Mouse (Mus musculus): Measurements from ENCODE around the gene Fbln1.
"Not testable (repeated sequence)": the region's sequence is repeated elsewhere in the genome, so short reads cannot be mapped to it uniquely, and the experiment has no call there.

Gene Fbln1

DNA sequence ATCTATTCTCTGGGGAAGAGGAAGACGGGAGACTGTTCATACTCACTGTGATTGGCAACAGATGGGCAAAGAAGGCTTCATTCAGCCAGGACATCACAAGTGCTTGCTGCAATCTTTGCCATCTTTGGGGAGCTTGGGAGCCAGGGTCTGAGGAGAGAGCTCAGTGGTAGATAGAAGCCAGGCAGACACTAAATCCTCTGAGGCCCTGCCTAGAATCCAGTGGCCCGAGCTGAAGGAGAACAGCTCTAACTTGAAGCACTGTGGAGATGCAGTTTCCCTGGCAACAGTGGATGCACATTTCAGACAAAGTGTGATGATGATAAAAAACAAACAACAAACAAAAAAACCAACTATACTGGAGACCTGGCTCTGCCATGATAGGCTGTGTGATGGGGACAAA, 90.2 kb downstream of the Fbln1 start:
- no peak for DNase-seq (ENCODE audit: low spot score)

DNA sequence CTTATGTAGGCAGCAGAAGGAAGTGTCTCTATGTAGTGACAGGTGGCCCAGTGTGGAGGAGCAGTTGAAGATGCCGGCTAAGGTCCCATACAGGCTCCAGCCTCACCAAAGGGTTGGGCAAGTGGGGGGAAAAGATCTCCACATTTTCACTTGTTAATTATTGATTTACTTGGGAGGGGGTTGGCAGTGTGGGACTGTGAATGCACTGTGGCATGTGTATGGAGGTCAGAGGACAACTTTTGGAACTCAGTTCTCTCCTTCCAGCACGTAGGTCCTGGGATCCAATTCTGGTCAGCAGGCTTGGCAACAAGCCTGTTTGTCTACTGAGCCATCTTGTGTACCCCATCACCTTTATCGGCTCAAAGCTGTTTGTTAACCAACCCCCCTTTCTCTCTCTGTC, 90.8 kb downstream of the Fbln1 start:
- DNase-seq (ENCODE audit: low spot score), result no peak

DNA sequence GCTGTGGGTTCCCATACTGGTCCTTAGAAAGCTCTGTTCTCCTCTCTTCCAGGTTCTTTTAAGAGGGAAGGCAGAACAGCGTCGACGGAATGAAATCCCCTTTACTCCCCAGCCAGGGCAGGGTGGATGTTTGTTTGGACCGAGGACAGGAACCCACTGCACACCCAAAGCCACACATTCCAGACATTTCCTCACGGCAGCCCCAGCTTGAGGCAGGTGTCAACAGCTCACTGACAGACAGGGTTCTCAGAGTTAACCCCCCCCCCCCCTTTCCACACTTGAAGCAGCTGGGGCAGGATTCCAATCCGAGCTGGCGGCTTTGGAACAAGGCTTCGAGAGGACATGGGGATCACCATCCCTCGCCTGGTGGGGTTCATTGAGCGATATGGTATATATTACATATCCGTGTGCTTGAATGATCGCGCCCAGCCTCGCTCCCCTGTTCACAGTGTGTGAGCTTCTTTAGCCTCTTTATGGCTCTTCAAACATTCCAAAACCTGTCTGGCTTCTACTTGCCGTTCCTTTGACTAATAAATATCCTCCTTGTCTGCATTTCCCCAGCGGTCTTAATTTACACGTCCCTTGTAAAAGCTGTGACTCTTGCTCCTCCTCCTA, 92.5 kb downstream of the Fbln1 start:
- DNase-seq (ENCODE audit: low spot score), result no peak

DNA sequence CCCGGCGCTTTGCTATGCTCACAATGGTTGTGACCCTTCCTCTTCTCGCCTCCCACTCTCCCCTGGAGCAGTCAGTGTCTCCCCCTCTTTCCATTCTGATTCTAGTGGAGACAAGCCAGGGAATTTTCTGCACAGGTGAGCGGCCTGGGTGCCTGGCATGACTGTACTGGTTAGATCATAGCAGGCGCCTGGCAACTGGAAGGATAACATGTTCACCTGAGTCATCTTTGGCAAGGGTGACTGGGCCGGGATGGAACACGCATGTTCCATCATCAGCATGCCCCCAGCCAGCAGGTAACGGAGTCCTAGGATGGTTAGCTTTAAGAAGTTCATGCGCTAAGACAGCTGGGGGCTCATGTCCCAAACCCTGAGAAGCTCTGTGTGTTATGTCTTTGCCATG, 93.2 kb downstream of the Fbln1 start:
- DNase-seq (ENCODE audit: low spot score), result no peak

DNA sequence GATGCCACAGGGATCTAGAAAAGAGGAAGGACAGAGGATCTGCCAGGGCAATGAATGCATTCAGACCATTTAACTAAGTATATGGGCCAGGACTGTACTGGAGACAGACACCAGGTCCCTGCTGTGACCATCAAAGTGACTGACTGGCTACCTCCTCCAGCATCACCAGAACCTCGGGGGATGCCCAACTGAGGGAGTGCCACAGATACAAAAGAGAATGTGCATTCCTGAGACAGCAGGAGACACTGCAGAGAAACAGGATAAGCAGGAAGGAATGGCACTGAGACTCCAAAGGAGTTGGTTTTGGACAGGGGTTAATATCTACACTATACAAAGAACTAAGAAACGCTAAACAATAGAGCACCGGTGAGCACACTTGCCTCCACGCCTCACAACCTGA, 97.5 kb downstream of the Fbln1 start:
- DNase-seq (ENCODE audit: low spot score), result no peak

- no peak for DNase-seq (ENCODE audit: low spot score)
Measured at GRCm38 (mm10) chr15:85303976-85304375, 98.2 kb downstream of the Fbln1 start.

GRCm38 (mm10) chr15:85307061-85307660, 101.4 kb downstream of the Fbln1 start:
- no peak for DNase-seq (ENCODE audit: low spot score)

DNA sequence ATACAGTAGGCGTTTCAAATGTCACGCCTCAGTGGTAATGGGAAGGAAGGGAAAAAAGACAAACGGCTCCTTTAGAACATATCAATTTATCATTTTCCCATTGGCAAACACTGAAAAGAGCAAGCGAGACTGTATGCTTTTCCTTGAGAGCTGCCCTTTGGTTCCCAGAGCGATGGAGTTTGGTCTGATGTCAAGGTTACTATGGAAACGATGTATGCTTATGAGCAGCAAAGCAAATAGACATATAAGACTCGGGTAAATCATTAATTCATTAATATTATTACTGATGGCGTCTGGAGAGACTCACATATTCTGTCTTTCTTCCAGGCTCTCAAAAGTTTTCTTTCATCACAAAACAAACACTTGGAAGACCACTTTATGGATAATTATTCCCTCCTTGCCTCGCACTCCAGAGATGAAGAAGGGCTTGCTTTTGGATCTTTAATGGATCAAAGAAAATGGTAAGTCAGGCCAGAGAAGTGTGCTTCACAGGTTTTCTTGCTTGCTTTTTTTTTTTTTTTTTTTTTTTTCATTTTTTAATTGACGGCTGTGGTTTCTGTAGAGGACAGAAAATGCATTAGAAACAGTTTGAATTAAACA, 105.4 kb downstream of the Fbln1 start:
- DNase-seq (ENCODE audit: low spot score), result no peak

- DNase-seq (ENCODE audit: low spot score), result peak; percentile 87
Measured at GRCm38 (mm10) chr15:85315378-85316025, 109.8 kb downstream of the Fbln1 start.

DNA sequence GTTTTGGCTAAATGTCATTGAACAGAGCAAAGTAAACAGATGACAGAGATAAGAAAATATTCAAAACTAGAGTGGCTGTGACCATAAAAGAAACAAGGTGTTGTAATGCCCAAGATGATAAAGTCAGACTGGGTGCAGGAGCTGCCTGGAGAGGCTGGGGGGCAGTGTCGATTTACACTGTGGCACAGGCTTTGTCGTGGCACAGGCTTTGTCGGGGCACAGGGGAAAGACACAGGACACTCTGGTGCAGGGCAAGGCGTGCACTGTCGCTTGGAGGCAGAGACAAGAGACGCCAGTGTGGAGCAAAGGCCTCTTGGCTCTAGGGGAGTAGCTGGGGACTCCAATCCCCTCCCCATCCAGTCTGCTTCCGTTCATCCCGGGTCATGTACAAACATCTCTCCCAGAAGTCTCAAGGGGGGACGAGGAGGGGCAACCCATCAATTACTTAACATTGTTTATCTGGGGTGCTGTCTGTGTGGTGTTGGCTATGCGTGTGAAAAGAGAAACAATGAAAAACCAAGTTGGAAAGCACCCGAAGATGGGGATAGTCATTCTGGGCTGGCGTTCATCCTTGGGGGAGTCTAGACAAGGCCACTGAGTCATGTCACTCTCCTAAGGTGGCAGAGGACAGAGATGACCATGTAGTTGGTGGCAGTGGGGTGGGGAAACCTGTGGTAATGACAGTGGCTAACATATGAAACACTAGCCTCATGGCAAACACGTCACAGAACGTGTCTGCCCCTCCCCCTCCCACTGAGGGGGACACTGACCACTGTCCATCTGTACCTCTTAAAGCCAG, 110.8 kb downstream of the Fbln1 start:
- no peak for DNase-seq (ENCODE audit: low spot score)

- DNase-seq (ENCODE audit: low spot score), result no peak
Measured at GRCm38 (mm10) chr15:85319924-85320668, 114.3 kb downstream of the Fbln1 start.

- DNase-seq (ENCODE audit: low spot score), result no peak
Measured at GRCm38 (mm10) chr15:85323214-85323613, 117.5 kb downstream of the Fbln1 start.

DNA sequence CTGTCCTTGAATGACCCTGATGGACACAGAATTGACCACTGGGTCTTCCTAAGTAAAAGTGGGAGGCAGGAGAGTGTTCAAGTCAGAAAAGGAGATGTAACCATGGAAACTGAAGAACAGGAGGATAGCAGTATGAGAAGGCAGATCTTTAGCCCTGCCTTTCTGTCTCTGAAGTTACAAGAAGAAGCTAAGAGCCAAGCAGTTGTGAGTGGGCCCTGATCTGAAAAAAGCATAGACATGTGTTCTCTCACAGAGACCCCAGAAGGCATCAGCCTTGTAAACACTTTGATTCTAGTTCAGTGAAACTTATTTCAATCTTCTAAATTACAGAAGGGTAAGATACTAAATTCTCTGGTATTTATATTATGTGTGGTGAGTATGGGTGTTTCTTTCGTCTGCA, 118.7 kb downstream of the Fbln1 start:
- DNase-seq (ENCODE audit: low spot score), result no peak

DNA sequence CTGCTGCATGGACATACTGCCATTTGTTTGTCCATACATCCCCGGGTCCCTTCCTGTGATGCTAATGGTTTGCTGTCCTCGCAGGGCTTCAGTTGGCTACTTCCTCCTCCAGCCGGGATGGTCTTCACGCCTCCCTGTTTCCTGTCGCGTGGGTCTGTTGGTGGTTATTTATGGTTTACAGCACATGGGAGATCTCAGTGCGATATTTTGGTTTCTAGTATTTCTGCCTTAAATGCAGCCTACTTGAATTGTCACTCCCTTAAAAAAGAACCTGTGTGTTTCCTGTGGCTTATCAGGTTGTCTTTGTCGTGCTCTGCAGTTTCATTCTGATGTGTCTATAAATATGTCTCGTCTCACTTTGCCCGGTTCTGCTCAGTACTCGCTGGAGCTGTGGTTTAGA, 122.1 kb downstream of the Fbln1 start:
- DNase-seq (ENCODE audit: low spot score), result no peak

GRCm38 (mm10) chr15:85328455-85328854, 122.7 kb downstream of the Fbln1 start:
- DNase-seq (ENCODE audit: low spot score), result not testable (repeated sequence)

DNA sequence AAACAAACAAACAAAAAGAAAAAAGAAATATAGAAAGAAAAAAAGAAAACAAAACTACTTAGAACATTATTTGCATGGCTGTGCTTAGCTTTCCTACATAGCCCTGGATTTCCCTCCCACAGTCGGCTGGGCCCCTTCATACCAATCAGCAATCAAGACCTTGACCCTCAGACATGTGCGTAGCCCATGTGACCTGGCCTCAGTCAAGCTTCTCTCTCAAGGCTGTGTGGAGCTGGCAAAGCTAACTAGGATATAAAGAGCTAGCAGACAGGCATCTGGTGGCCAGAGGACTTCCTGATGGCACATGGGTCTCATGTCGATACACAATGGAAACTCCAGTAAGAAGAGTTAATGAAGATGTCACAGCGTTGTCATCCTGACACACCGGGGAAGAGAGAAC, 123.3 kb downstream of the Fbln1 start:
- DNase-seq (ENCODE audit: low spot score), result no peak

DNA sequence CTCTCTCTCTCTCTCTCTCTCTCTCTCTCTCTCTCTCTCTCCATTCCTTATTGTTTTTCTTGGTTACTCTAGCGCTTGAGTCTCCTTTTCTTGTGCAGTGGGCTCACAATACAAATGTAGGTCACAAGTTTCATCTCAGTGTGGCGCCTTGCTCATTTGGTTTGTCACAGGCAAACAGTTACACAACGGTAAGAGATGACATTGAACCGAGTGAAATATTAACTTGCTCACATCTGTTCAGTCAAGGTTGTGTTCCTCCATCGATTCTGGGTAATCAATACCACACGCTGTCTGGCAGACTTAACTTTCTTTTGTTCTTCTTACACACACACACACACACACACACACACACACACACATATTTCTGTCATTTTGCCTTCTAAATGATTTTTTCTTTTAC, 124.3 kb downstream of the Fbln1 start:
- no peak for DNase-seq (ENCODE audit: low spot score)

- not testable (repeated sequence) for DNase-seq (ENCODE audit: low spot score)
Measured at GRCm38 (mm10) chr15:85333511-85333910, 127.8 kb downstream of the Fbln1 start.

DNA sequence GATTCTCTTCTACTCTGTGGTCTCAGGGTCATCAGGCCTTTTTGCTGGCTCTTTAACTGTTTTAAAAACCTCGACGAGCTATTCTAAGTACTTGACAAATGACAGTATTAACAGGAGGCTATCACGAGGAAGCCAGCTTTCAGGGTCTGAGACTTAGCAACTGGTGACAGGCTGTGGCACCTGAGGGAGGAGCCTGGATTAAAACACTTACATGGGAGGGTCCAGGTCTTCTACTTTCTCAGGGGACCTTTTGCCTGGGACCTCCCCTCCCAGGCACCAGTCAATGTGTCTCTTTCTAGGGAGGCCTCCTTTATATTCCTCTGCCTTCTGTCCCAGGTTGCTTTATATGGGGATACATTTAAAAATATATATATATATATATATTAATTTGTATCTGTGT, 128.5 kb downstream of the Fbln1 start:
- no peak for DNase-seq (ENCODE audit: low spot score)

DNA sequence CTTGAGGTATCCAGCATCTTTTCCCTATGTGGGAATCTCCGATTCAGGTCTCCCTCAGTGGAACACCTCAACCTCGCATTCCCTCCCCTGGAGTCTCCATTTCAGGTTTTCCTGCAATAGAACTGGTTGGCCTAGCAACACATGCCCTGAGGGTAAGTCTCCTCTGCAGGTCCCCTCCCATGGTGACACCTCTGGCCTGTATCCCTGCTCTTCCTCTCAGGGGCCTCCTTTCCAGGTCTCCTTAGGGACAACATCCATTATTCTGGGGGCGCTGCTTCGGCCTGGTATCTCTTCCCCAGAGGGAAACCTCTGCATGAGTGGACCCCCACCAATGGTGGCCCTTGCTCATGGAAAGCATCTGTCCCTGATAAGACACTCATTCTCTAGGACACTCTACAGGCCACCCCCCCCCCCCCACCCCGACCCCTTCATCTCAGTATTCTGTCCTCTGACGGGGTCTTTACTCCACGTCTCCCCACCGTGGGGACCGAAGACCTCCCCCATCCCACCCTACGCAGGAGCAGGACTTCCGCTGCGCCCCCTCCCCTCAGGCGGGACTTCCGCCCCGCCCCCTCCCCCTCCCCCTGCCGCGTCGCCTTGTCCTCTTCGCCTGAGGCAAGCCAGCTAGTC, 130.0 kb downstream of the Fbln1 start, which contains the start of gene Atxn10:
Atxn10 (plus strand) TSS at position 575 of the 630 bp plus-strand sequence.
- DNase-seq (ENCODE audit: low spot score), result peak; percentile 39
